Mouse (Mus musculus) ES-E14 (cell line): Measurements from ENCODE around the gene Otop3. TPM values are rescaled to one million over a fixed set of nuclear protein-coding genes. Genes with fewer than 3 reads are reported as not detected.

Experiments used
- DNase-seq: peaks from one replicate; pipeline ENCODE4 v3.0.0-alpha.2; 2013; ENCODE audit warnings: low read depth, low spot score
- H3K27ac ChIP-seq: 2 replicates; pipeline ENCODE4 v1.5.1; 2012; ENCODE audit warnings: low read depth, mild to moderate bottlenecking, low read length, moderate library complexity, mixed read lengths; ENCODE audit not compliant: poor library complexity, insufficient read depth, severe bottlenecking
- H3K36me3 ChIP-seq: 2 replicates; pipeline ENCODE4 v1.6.1; 2012; ENCODE audit warnings: mild to moderate bottlenecking, low read length, moderate library complexity, mixed read lengths; ENCODE audit not compliant: control insufficient read depth, poor library complexity, insufficient read depth, severe bottlenecking
- H3K4me1 ChIP-seq, 2 experiments: fragments of 150-350 bp in 1 of 2; sonication (generic) in 1 of 2; 2 replicates each; pipeline ENCODE4 v1.6.1; 2012; ENCODE audit warnings: low read length in 2 of 2, mild to moderate bottlenecking in 1 of 2, mixed read lengths in 1 of 2; ENCODE audit not compliant: control insufficient read depth in 2 of 2, insufficient read depth in 2 of 2, poor library complexity in 1 of 2
- H3K4me3 ChIP-seq, 2 experiments: fragments of 150-350 bp in 1 of 2; sonication (generic) in 1 of 2; 2 replicates each; pipeline ENCODE4 v1.5.1; 2012; ENCODE audit warnings: low read length in 2 of 2, low read depth in 1 of 2, mild to moderate bottlenecking in 1 of 2, mixed read lengths in 1 of 2; ENCODE audit not compliant: insufficient read depth in 1 of 2, poor library complexity in 1 of 2, severe bottlenecking in 1 of 2
- H3K9ac ChIP-seq: 2 replicates; pipeline ENCODE4 v1.6.1; 2012; ENCODE audit warnings: low read depth, mild to moderate bottlenecking, low read length, mixed read lengths; ENCODE audit not compliant: poor library complexity, insufficient read depth, severe bottlenecking
- H3K9me3 ChIP-seq: fragments of 150-350 bp; sonication (generic); 2 replicates; pipeline ENCODE4 v1.6.1; 2012; ENCODE audit warnings: low read depth, mild to moderate bottlenecking, low read length; ENCODE audit not compliant: control insufficient read depth, insufficient read depth
- CHD2 ChIP-seq: IDR thresholded peaks from 2 replicates; pipeline ENCODE4 v1.6.1; 2014; ENCODE audit warnings: mild to moderate bottlenecking, low read depth, low read length, inconsistent platforms
- HCFC1 ChIP-seq: IDR thresholded peaks from 2 replicates; pipeline ENCODE4 v1.6.1; 2012; ENCODE audit warnings: low read length, inconsistent platforms, borderline replicate concordance; ENCODE audit not compliant: insufficient read depth
- MAFK ChIP-seq: IDR thresholded peaks from 2 replicates; pipeline ENCODE4 v1.6.1; 2014; ENCODE audit warnings: mild to moderate bottlenecking, low read depth, low read length, inconsistent platforms; ENCODE audit not compliant: insufficient read depth
- ZC3H11A ChIP-seq: IDR thresholded peaks from 2 replicates; pipeline ENCODE4 v1.6.1; 2012; ENCODE audit warnings: low read depth, mild to moderate bottlenecking, inconsistent platforms, low read length, borderline replicate concordance
- ZNF384 ChIP-seq: IDR thresholded peaks from 2 replicates; pipeline ENCODE4 v1.6.1; 2012; ENCODE audit warnings: low read depth, low read length, inconsistent platforms
- in situ Hi-C, 2 experiments: fragments of 600-800 bp; cut with MboI; formaldehyde crosslinking; loops; one replicate each; pipeline ENCODE4 v1.15.1; 2025; ENCODE audit warnings: low sequenced_read_pairs in 2 of 2, inconsistent platforms in 1 of 2; ENCODE audit not compliant: unreplicated experiment in 2 of 2
- total RNA-seq: library from RNA; depleted of rRNA; stranded (reverse); fragments of 300-350 nt; gene quantifications from 2 replicates; pipeline ENCODE4 v1.2.3, GENCODE M21; 2012

Otop3 gene
- total RNA-seq, 1 experiment: not detected

DNA sequence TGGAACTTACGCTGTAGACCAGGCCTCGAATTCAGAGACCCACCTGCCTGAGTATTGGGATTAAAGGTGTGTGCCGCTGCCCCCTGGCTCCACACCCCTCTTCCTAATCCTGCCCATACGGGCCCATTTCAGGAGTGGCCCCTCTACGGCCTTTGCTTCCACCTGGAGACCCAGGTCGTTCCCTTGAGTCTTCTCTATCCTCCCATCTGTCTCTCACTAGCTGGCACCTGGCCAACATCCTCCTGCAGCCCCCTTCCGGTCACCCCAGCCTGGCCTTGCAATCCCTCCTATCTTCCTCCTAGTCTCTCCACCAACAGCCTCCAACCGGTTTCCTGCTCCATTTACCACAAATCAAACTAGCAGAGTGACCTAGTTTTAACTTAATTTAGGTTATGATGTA is 44.6 kb upstream of the Otop3 start:
- Histone ChIP-seq H3K9ac (no peak overlapping the region), H3K9me3 (no peaks in the 10 kb centered on the region), H3K36me3 (no peaks in the 10 kb centered on the region), H3K4me1 (peaks cover 3 to 25% of the 10 kb centered on the region in 2 experiments; a peak in 2 of 4 replicates), H3K27ac (no peak overlapping the region), H3K4me3 (no peak overlapping the region)
- in situ Hi-C loops: no loop called here
- TF ChIP-seq ZNF384 (no peak), ZC3H11A (no peak), HCFC1 (no peak), MAFK (no peak), CHD2 (no peak)
- no peak for DNase-seq

GRCm38 (mm10) chr11:115290314-115290713 is 44.2 kb upstream of the Otop3 start:
- Histone ChIP-seq H3K9ac (no peak overlapping the region), H3K4me3 (no peak overlapping the region), H3K36me3 (no peaks in the 10 kb centered on the region), H3K9me3 (no peaks in the 10 kb centered on the region), H3K27ac (no peak overlapping the region), H3K4me1 (peaks cover 3 to 25% of the 10 kb centered on the region in 2 experiments; a peak in 2 of 4 replicates)
- in situ Hi-C loops: no loop called here
- TF ChIP-seq ZC3H11A: no peak
- no peak for TF ChIP-seq ZNF384
- no peak for TF ChIP-seq CHD2
- no peak for TF ChIP-seq MAFK
- no peak for TF ChIP-seq HCFC1
- no peak for DNase-seq

DNA sequence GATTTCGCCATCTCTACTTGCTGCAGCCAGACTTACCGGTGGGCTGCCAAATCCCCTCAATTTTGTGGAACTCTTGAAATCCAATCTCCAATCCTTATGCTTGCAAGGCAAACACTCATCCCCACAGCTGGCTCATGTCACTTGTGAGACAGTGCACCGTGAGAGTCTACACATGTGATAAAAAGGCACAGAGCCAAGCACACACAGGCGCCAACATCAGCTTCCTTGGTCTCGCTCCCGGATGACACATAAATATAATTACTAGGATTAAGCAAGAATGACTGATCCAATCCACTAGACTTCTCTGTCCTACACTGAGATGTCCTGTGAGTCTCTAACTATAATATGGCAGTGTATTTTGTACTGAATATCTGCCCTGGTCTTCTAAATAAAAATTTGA is 43.6 kb upstream of the Otop3 start:
- H3K9ac ChIP-seq: no peak overlapping the region
- peaks cover 3 to 25% of the 10 kb centered on the region in 2 experiments; a peak in 2 of 4 replicates for H3K4me1 ChIP-seq
- TF ChIP-seq ZNF384 (no peak), CHD2 (no peak), ZC3H11A (no peak), HCFC1 (no peak), MAFK (no peak)

DNA sequence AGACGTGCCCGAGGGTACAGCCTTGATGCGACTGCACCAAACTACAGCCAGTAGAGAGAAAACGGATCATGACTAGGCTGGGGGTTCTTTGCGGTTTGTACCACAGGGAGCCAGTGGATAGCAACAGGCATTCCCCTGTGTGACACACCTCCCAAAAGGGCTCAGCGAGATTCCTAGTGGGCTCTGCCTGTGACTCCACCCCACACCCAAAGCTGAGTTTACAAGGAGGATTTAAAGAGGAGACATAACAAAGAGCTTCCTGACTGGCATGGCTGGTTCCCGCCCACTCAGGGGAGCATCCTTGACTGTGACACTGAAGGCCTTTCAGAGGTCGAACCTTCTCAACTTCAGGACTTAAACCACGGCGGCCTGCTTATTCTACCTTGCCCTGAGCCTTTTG is 43.0 kb upstream of the Otop3 start:
- Histone ChIP-seq H3K4me3 (no peak overlapping the region), H3K9ac (no peak overlapping the region; the same call in 1 of the 2 replicates), H3K36me3 (no peaks in the 10 kb centered on the region), H3K9me3 (no peaks in the 10 kb centered on the region), H3K4me1 (peaks cover 3 to 28% of the 10 kb centered on the region in 2 experiments; a peak in 2 of 4 replicates), H3K27ac (no peak overlapping the region)
- in situ Hi-C loops: no loop called here
- DNase-seq: no peak
- TF ChIP-seq MAFK: no peak
- no peak for TF ChIP-seq HCFC1
- TF ChIP-seq ZC3H11A: no peak
- TF ChIP-seq CHD2: no peak
- TF ChIP-seq ZNF384: no peak

More for the DNA sequence above, 43.6 kb upstream of the Otop3 start:
- DNase-seq: no peak
- H3K9me3 ChIP-seq: no peaks in the 10 kb centered on the region
- no peaks in the 10 kb centered on the region for H3K36me3 ChIP-seq
- H3K27ac ChIP-seq: no peak overlapping the region
- no peak overlapping the region for H3K4me3 ChIP-seq
- in situ Hi-C loops: no loop called here
